Mouse (Mus musculus): ENCODE data around the gene Smim24. TPM values are rescaled to one million over a fixed set of nuclear protein-coding genes. Genes with fewer than 3 reads are reported as not detected.

Smim24 gene
- total RNA-seq, 2 experiments from 2014 or later, result 1.8 to 2.4 TPM

- DNase-seq (ENCODE audit: low spot score in 2 of 2), result no peak
These were observed 39.5 kb downstream of the Smim24 start for GRCm38 (mm10) chr10:81432169-81432867.

- DNase-seq (ENCODE audit: low spot score in 2 of 2), result peak; percentile 91 to 97
These were observed 40.0 kb downstream of the Smim24 start for GRCm38 (mm10) chr10:81432868-81433262.

DNA sequence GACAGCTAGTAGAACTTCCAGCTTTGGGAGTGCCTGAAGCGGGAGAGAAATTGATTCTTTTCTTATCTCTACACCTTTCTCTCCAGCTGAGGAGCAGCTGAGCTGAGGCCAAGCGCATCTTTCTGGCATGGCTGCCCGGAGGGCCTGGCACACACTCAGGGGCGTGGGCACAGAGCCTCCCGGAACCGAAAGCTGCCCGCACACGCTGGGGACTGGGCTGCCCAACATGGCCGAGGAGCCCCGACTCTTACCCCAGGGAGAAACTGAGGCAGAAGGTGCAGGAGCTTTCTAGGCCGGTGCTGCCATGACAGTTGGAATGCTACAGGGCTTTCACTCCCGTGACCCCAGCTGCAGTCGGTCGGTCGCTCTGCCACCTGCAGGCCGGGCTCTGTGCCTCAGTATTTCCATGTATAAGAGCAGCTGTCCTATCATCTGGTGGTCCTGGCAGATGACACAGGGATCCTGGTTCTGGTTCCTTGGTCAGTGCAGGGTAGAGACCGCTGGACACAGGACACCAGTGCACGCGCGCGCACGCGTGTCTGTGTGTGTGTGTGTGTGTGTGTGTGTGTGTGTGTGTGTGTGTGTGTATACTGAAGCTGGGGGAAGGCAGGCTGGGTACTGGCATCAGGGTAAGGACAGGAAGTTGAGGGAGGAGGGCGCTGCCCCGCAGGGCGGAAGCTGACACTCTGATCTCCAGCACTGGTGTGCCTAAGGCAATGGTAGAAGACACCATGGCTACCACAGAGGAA lies 40.9 kb downstream of the Smim24 start:
- DNase-seq (ENCODE audit: low spot score in 2 of 2), result peak in 1 of 2 experiments; percentile 31

DNA sequence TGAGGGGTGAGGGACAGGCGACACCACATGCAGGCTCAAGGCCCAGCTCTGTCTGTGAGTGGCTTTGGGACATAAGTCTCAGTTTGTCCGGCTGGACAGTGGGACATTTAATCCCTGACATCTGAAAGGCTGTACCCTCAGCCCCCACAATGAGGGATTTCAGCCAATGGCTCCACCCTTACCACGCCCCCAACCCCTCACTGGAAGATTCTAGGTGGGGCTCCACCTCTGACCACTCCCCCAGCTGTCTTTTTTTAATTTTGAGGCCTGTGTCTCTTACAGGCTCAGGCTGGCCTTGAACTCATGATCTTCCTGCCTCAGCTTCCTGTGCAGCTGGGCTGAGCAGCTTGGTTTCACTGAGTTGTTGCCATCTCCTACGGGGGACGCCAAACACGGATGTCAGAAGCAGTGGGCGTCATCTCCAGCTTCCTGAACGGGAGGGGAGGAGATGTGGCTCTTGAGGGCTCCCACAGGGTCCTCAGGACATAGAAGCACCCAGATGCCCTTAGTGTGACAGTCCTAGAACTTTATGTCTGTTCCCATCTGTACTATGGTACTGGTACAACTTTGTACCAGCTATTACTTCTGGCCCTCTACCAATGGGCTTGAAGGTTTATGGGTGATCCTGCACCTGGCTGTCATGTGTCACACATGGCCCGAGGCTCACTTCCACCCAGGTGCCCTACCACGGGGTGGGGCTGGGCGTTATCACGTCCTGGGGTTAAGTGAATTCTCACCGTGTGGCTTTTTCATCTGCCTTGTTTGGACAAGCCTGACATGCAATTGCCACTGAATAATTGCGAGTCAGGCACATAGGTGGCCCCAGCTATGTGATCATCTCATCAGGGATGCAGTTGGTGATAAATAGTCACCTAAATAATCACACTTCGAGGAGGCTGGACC lies 41.8 kb downstream of the Smim24 start:
- peak in 1 of 2 experiments; percentile 3 for DNase-seq (ENCODE audit: low spot score in 2 of 2)

DNA sequence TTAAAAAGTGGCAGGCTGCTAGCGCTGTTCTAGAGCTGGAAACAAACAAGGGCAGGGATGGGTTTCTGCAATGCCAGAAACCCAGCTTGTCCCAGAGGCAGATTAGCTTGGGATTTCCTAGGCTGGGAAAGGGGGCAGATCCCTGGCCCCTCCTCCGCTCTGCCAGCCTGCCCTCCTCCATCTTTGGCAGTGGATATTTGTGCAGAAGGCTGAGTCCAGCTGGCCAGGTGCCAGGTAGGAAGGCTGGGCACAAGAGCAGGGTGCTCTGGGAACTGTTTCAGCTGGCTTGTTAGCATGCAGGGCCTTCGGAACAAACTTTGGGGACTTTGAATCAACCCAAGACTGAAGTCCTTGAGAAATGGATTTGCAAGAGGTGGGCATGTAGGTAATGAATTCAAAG lies 42.6 kb downstream of the Smim24 start:
- DNase-seq (ENCODE audit: low spot score in 2 of 2), result peak in 1 of 2 experiments; percentile 88

- DNase-seq (ENCODE audit: low spot score in 2 of 2), result no peak
These were observed 48.2 kb downstream of the Smim24 start for GRCm38 (mm10) chr10:81441019-81441418.

Small RNAs within 50 kb of the gene (microRNA-seq; reads per million reads assigned to microRNA genes)
- gene Mir1191b, result 0 reads per million in 2 experiments
- gene Mir6913, result 1.7 to 2.5 reads per million in 2 experiments

Other genes starting within 250 kb of the Smim24 start
- gene Pias4, start 225.1 kb upstream of the Smim24 start, total RNA-seq (2021), result 10 to 100 TPM; 27.5 to 30.8 TPM
- 100 to 1,000 TPM; 907 to 934 TPM for gene Eef2, start 216.4 kb upstream of the Smim24 start, total RNA-seq (2021)
- 10 to 100 TPM; 71.9 to 76.4 TPM for gene Dapk3, start 210.0 kb upstream of the Smim24 start, total RNA-seq (2021)
- gene 4930442H23Rik, start 209.2 kb upstream of the Smim24 start, total RNA-seq (2021), result not detected
- gene Nmrk2, start 191.0 kb upstream of the Smim24 start, total RNA-seq (2021), result under 1 TPM; 0.23 to 0.27 TPM
- 100 to 1,000 TPM; 150 to 155 TPM for gene Atcay, start 162.2 kb upstream of the Smim24 start, total RNA-seq (2021)
- 10 to 100 TPM; 57.6 to 63.6 TPM for gene Zfr2, start 159.9 kb upstream of the Smim24 start, total RNA-seq (2021)
- gene Matk, start 140.1 kb upstream of the Smim24 start, total RNA-seq (2021), result 100 to 1,000 TPM; 204 to 214 TPM
- gene Mrpl54, start 126.1 kb upstream of the Smim24 start, total RNA-seq (2021), result 10 to 100 TPM; 36.9 to 40.4 TPM
- gene Apba3, start 126.1 kb upstream of the Smim24 start, total RNA-seq (2021), result 10 to 100 TPM; 39.3 to 40.9 TPM
- gene Tjp3, start 101.5 kb upstream of the Smim24 start, total RNA-seq (2021), result 1 to 10 TPM in 1 of 2 experiments, under 1 TPM in 1; 0.62 to 1.7 TPM
- 100 to 1,000 TPM; 303 to 304 TPM for gene Pip5k1c, start 100.1 kb upstream of the Smim24 start, total RNA-seq (2021)
- 10 to 100 TPM; 31.1 to 31.2 TPM for gene Cactin, start 71.9 kb upstream of the Smim24 start, total RNA-seq (2021)
- gene Tbxa2r, start 64.3 kb upstream of the Smim24 start, total RNA-seq (2021), result 1 to 10 TPM in 1 of 2 experiments, under 1 TPM in 1; 0.74 to 1.0 TPM
- gene Gipc3, start 49.8 kb upstream of the Smim24 start, total RNA-seq (2021), result 1 to 10 TPM; 1.8 TPM
- gene Hmg20b, start 42.6 kb upstream of the Smim24 start, total RNA-seq (2021), result 10 to 100 TPM; 32.4 to 37.0 TPM
- gene Mfsd12, start 35.6 kb upstream of the Smim24 start, total RNA-seq (2021), result 10 to 100 TPM; 42.2 to 44.4 TPM
- 1 to 10 TPM; 1.6 to 2.0 TPM for gene 4930404N11Rik, start 27.2 kb upstream of the Smim24 start, total RNA-seq (2021)
- gene Fzr1, start 14.5 kb upstream of the Smim24 start, total RNA-seq (2021), result 10 to 100 TPM; 70.8 to 72.5 TPM
- gene Dohh, start 8.6 kb upstream of the Smim24 start, total RNA-seq (2021), result 10 to 100 TPM; 82.0 to 82.9 TPM
- 1 to 10 TPM; 4.1 to 4.8 TPM for gene Gm48551, start 8.6 kb upstream of the Smim24 start, total RNA-seq (2021)
- gene Gm48552, start 4.0 kb upstream of the Smim24 start, total RNA-seq (2021), result 1 to 10 TPM; 4.2 to 6.9 TPM
- 10 to 100 TPM; 54.2 to 54.7 TPM for gene Nfic, start 62.6 kb downstream of the Smim24 start, total RNA-seq (2021)
- gene Celf5, start 89.7 kb downstream of the Smim24 start, total RNA-seq (2021), result 100 to 1,000 TPM; 268 TPM
- 10 to 100 TPM; 77.5 to 87.4 TPM for gene Ncln, start 103.3 kb downstream of the Smim24 start, total RNA-seq (2021)
- gene S1pr4, start 107.1 kb downstream of the Smim24 start, total RNA-seq (2021), result under 1 TPM; 0.53 to 0.94 TPM
- gene Gna15, start 131.2 kb downstream of the Smim24 start, total RNA-seq (2021), result 1 to 10 TPM; 3.9 to 4.4 TPM
- gene Gna11, start 152.1 kb downstream of the Smim24 start, total RNA-seq (2021), result 100 to 1,000 TPM; 124 to 126 TPM
- gene Aes, start 166.4 kb downstream of the Smim24 start, total RNA-seq (2021), result 100 to 1,000 TPM; 765 to 778 TPM
- gene Tle2, start 181.5 kb downstream of the Smim24 start, total RNA-seq (2021), result 10 to 100 TPM; 31.6 to 31.8 TPM
- 1 to 10 TPM; 2.6 to 4.1 TPM for gene Tle6, start 208.0 kb downstream of the Smim24 start, total RNA-seq (2021)
- gene BC025920, start 213.2 kb downstream of the Smim24 start, total RNA-seq (2021), result 1 to 10 TPM; 3.6 to 3.8 TPM
- gene Sirt6, start 234.7 kb downstream of the Smim24 start, total RNA-seq (2021), result 10 to 100 TPM; 24.8 to 26.7 TPM
- 10 to 100 TPM; 36.9 to 37.8 TPM for gene Ankrd24, start 235.5 kb downstream of the Smim24 start, total RNA-seq (2021)

Measured in layer of hippocampus, adult 18-20 months (tissue).